Mouse (Mus musculus): Measurements from ENCODE around the gene Scgb3a1.

DNA sequence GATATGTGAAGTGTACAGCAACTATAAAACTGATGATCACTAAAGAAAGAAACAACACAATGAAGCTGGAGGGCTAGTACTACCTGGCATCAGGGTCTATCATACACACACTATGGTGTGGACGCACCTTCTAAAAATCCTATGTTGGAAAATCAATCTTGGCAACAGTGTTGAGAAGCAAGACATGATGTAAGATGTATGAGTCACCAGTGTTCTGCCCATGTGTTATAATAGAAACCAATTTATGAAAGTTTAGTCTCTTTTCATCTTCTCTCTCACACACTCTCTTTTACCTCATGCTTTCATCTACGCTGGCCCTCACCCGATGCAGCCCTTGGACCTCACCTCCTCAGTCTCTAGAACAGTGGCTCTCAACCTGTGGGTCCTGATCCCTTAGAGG lies 31.6 kb downstream of the Scgb3a1 start:
- TF ChIP-seq POLR2A (IDR thresholded peaks at IDR 0.05; ENCODE audit: low read depth, low read length) (no peak), CTCF (conservative IDR thresholded peaks at IDR 0.05; ENCODE audit: insufficient read depth, insufficient read length, low read depth, low read length) (no peak)
